Mouse (Mus musculus) left cerebral cortex, adult 18-20 months (tissue): ENCODE data around the gene Ift52. TPM values are rescaled to one million over a fixed set of nuclear protein-coding genes. Genes with fewer than 3 reads are reported as not detected.

Experiments used
- DNase-seq, 2 experiments: peaks; one replicate each; pipeline ENCODE4 v3.0.0; 2021 to 2022; ENCODE audit warnings: low spot score in 2 of 2, mixed read lengths in 1 of 2
- microRNA-seq, 2 experiments: library from miRNA; unstranded; fragments of <30 nt; microRNA quantifications; one replicate each; pipeline ENCODE4 v1.2.0; 2021
- total RNA-seq, 2 experiments: library from RNA; stranded (reverse); gene quantifications; 2 replicates each; pipeline ENCODE4 v1.2.3; 2021

Ift52 gene
- total RNA-seq, 2 experiments from 2014 or later: 36.2 to 41.9 TPM

GRCm38 (mm10) chr2:163073023-163073757, 56.0 kb downstream of the Ift52 start:
- DNase-seq: no peak

DNA sequence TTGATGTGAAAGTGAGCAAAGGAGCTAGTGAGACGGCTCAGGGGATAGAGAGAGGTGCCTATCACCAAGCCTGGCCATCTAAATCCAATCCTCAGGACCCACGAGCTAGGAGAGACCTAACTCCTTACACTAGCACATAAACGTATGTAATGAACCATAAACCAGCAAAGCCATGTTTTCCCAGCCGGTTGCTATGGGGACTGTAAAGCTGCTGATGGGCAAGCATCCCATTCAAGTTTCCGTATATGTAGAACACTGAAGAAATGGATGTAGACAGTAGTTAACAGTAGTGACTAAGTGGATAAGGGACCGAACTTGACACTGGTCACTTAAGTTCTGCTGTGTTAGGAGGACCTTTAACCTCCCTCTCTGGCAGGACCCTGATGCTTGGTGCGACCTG, 56.9 kb downstream of the Ift52 start:
- no peak for DNase-seq

GRCm38 (mm10) chr2:163074808-163075207, 57.7 kb downstream of the Ift52 start:
- no peak for DNase-seq

DNA sequence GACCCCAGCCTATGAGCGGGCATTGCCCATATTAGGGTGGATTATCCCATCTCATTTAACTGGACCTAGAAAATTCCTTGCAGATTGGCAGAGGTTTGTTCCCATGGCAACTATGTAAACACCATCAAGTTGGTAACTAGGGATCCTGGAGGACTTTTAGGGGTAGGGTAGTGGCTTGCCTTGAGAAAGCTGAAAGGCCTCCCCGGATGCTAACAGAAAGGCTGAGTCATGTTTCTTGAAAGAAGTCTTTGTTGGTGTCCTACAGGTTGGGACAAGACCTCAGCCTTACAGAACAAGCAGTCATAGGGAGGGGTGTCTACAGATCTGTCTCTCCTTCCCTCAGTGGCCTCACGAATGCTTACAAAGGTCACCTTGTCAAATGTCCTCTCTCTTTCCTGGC, 58.1 kb downstream of the Ift52 start:
- DNase-seq: no peak

GRCm38 (mm10) chr2:163079041-163079440, 61.9 kb downstream of the Ift52 start:
- DNase-seq: no peak

GRCm38 (mm10) chr2:163082591-163082990, 65.4 kb downstream of the Ift52 start:
- no peak for DNase-seq

DNA sequence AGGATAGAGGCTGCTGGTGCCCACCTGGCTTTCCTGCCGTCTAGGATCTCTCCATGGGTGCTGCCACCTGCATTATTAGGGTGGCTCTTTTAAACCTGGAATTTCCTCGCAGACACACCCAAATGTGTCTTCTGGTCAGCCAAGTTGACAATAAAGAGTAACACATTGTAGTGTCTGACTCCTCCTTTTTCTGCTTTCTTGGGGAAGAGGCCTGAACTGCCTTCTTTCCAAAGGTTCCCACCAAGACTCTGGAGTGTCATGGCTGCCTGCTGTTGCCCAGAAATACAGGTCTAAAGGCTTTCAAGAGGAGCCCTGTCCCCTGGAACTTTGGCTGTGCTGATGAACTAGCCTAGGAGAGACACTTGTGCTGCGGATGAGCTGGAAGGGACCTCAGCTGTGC, 67.4 kb downstream of the Ift52 start:
- no peak for DNase-seq

DNA sequence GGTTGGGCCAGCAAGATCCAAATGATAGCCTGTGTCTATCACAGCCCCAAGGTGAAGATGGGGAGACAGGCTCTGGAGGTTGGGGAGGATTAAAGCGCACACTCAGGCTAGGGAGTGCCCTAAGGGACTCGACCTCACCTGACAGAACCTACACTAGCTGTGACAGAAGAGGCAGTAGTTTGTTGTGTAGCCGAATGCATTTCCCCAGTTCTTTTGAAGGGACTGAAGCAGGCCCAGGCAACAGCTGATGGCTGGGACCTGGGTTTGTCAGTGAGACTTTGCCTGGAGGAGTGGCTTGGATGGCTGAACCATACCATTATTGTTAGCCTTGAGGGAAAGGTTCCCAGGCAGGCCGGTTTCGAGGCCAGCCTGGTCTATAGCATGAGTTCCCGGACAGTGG, 67.9 kb downstream of the Ift52 start:
- DNase-seq: no peak

- DNase-seq: no peak
Measured at GRCm38 (mm10) chr2:163086561-163086960, 69.4 kb downstream of the Ift52 start.

GRCm38 (mm10) chr2:163087728-163088127, 70.6 kb downstream of the Ift52 start, which contains the start of gene Gtsf1l:
Gtsf1l (minus strand) TSS chr2:163087855.
- DNase-seq: no peak

GRCm38 (mm10) chr2:163089475-163090123, 72.4 kb downstream of the Ift52 start:
- no peak for DNase-seq

DNA sequence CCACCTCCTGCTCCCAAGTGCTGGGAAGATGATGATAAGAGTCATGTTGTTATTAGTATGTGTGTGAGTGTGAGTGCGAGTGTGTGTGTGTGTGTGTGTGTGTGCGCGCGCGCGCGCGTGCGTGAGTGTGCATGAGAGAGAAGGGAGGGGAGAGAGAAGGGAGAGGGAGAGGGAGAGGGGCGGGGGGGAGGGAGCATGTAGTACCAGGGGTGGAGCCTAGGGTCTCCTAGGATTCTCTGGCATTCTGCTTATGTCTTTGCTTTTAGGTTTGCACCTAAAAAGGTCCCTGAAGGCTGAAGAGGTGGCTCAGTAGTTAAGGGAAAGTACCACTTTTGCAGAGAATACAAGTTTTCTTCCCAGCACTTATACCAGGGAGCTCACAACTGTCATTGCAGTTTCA, 77.8 kb downstream of the Ift52 start:
- no peak for DNase-seq

Small RNA genes within 50 kb of the gene (microRNA-seq; reads per million reads assigned to microRNA genes)
- gene Gm22174: 0 reads per million in 2 experiments
- gene Mir7003: 0 reads per million in 2 experiments

Other genes starting within 250 kb of the Ift52 start
- 10 to 100 TPM; 92.2 to 95.8 TPM for gene Srsf6, start 85.8 kb upstream of the Ift52 start, total RNA-seq
- gene L3mbtl1, start 73.9 kb upstream of the Ift52 start, total RNA-seq: 10 to 100 TPM; 13.4 to 15.7 TPM
- gene Sgk2, start 30.0 kb upstream of the Ift52 start, total RNA-seq: under 1 TPM; 0.30 to 0.45 TPM
- gene Mybl2, start 37.3 kb downstream of the Ift52 start, total RNA-seq: 1 to 10 TPM in 1 of 2 experiments, under 1 TPM in 1; 0.59 to 2.2 TPM
- gene Gtsf1l, start 70.5 kb downstream of the Ift52 start, total RNA-seq: not detected
- 10 to 100 TPM; 28.0 to 32.5 TPM for gene Tox2, start 185.8 kb downstream of the Ift52 start, total RNA-seq